Mouse (Mus musculus) liver, adult 2 months (tissue): Measurements from ENCODE around the gene Trpv2. TPM values are rescaled to one million over a fixed set of nuclear protein-coding genes. Genes with fewer than 3 reads are reported as not detected.

Experiments
- DNase-seq: peaks from one replicate; pipeline ENCODE4 v3.0.0-alpha.2; 2011; ENCODE audit warnings: low read depth, low spot score; ENCODE audit errors: extremely low read depth
- H3K27ac ChIP-seq: fragments of 200-500 bp; replicated peaks from 2 replicates; pipeline ENCODE4 v1.5.1; 2012; ENCODE audit warnings: low read depth, mild to moderate bottlenecking, control low read depth, inconsistent platforms, low read length; ENCODE audit not compliant: insufficient read depth
- H3K27me3 ChIP-seq: fragments of 200-500 bp; 2 replicates; pipeline ENCODE4 v1.6.1; 2012; ENCODE audit warnings: mild to moderate bottlenecking, moderate library complexity, low read length, inconsistent platforms; ENCODE audit not compliant: control insufficient read depth, insufficient read depth
- H3K36me3 ChIP-seq: fragments of 200-500 bp; 2 replicates; pipeline ENCODE4 v1.6.1; 2012; ENCODE audit warnings: low read length, inconsistent platforms; ENCODE audit not compliant: control insufficient read depth, insufficient read depth
- H3K4me1 ChIP-seq: fragments of 200-500 bp; 2 replicates; pipeline ENCODE4 v1.6.1; 2011; ENCODE audit warnings: low read length; ENCODE audit not compliant: control insufficient read depth, insufficient read depth
- H3K4me3 ChIP-seq: fragments of 200-500 bp; 2 replicates; pipeline ENCODE4 v1.5.1; 2011; ENCODE audit warnings: low read depth, mild to moderate bottlenecking, control low read depth, low read length, moderate library complexity; ENCODE audit not compliant: insufficient read depth
- H3K79me2 ChIP-seq: fragments of 200-500 bp; 2 replicates; pipeline ENCODE4 v1.6.1; 2012; ENCODE audit warnings: inconsistent platforms, mild to moderate bottlenecking, low read length, moderate library complexity; ENCODE audit not compliant: control insufficient read depth, insufficient read depth
- H3K9ac ChIP-seq: fragments of 200-500 bp; 2 replicates; pipeline ENCODE4 v1.6.1; 2012; ENCODE audit warnings: low read depth, mild to moderate bottlenecking, control low read depth, inconsistent platforms, low read length
- CTCF ChIP-seq: fragments of 200-500 bp; IDR thresholded peaks from 2 replicates; pipeline ENCODE4 v1.5.1; 2011; ENCODE audit warnings: low read depth, low read length, control low read depth
- POLR2A ChIP-seq: fragments of 200-500 bp; IDR thresholded peaks from 2 replicates; pipeline ENCODE4 v1.6.1; 2011; ENCODE audit warnings: low read length, control low read depth; ENCODE audit not compliant: insufficient read depth; ENCODE audit errors: extremely low read depth
- WGBS: fragments of 180-500 bp; shearing (Covaris S2); methylation state at CpG from one replicate; pipeline ENCODE4 v1.1.7; 2018; 5-methylcytosine and 5-hydroxymethylcytosine counted together
- polyA plus RNA-seq: library from polyadenylated mRNA; depleted of rRNA; stranded (reverse); fragments of >200 nt; gene quantifications from 2 replicates; pipeline ENCODE4 v1.2.3, GENCODE M21; 2012
- total RNA-seq: library from RNA; depleted of rRNA; stranded (reverse); fragments of >200 nt; gene quantifications from 2 replicates; pipeline ENCODE4 v1.2.3, GENCODE M21; 2014

The Trpv2 gene
- total and polyA plus RNA-seq, 2 experiments = 0.83 to 1.7 TPM

GRCm38 (mm10) chr11:62589391-62589790, 15.1 kb downstream of the Trpv2 start:
- H3K9ac ChIP-seq = no peak overlapping the region
- no peak for DNase-seq
- H3K36me3 ChIP-seq = no peaks in the 10 kb centered on the region
- H3K27ac ChIP-seq = no peak overlapping the region
- no peak overlapping the region for H3K4me3 ChIP-seq
- H3K79me2 ChIP-seq = no peaks in the 10 kb centered on the region
- TF ChIP-seq POLR2A (no peak), CTCF (no peak)
- H3K4me1 ChIP-seq = peaks cover 4% of the 10 kb centered on the region; the same call in 1 of the 2 replicates
- no peaks in the 10 kb centered on the region for H3K27me3 ChIP-seq
- 90% methylated on average over 10 of the region's 10 CpGs for WGBS

- TF ChIP-seq CTCF = no peak
- no peak for TF ChIP-seq POLR2A
- WGBS = 94% methylated on average over 2 of the region's 2 CpGs
- DNase-seq = no peak
Measured at GRCm38 (mm10) chr11:62591026-62591425, 16.7 kb downstream of the Trpv2 start.

DNA sequence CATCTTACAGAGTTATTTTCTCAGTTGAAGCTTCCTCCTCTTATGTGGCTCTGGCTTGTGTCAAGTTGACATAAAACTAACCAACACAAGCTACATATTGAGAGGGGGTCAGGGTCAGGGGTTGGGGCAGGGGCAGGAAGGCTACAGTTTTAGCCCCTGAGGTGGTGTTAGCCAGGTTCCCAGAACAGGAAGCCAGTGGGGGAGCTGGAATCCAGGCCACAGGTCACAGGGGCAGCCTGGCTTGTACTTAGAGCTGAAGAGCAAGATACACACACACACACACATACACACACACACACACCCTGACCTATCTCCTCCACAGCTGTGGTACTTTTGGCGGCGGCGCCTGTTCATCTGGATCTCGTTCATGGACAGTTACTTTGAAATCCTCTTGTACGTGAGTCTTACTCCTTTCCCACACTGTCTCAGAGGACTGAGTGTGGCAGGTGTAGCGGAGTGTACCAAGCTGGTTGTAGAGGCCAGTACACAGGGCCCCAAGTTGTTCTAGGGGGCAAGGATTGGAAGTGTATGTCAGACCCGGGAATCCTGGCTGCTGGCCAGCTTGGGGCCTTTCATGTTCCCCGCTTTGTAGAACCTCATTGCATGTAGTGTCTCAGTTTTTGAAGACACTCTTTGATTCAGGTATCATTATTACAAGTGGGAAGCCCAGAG, 17.8 kb downstream of the Trpv2 start:
- Histone ChIP-seq H3K9ac (no peak overlapping the region), H3K4me1 (peaks cover 4% of the 10 kb centered on the region; the same call in 1 of the 2 replicates), H3K79me2 (no peaks in the 10 kb centered on the region), H3K27ac (no peak overlapping the region), H3K36me3 (no peaks in the 10 kb centered on the region), H3K4me3 (no peak overlapping the region), H3K27me3 (no peaks in the 10 kb centered on the region)
- 29% methylated on average over 8 of the region's 8 CpGs for WGBS
- no peak for TF ChIP-seq CTCF
- TF ChIP-seq POLR2A = no peak
- peak; percentile 67 for DNase-seq

More at GRCm38 (mm10) chr11:62591026-62591425, 16.7 kb downstream of the Trpv2 start:
- Histone ChIP-seq H3K36me3 (no peaks in the 10 kb centered on the region), H3K79me2 (no peaks in the 10 kb centered on the region), H3K9ac (no peak overlapping the region), H3K27me3 (no peaks in the 10 kb centered on the region), H3K4me3 (no peak overlapping the region), H3K4me1 (peaks cover 4% of the 10 kb centered on the region; the same call in 1 of the 2 replicates), H3K27ac (no peak overlapping the region)

DNA sequence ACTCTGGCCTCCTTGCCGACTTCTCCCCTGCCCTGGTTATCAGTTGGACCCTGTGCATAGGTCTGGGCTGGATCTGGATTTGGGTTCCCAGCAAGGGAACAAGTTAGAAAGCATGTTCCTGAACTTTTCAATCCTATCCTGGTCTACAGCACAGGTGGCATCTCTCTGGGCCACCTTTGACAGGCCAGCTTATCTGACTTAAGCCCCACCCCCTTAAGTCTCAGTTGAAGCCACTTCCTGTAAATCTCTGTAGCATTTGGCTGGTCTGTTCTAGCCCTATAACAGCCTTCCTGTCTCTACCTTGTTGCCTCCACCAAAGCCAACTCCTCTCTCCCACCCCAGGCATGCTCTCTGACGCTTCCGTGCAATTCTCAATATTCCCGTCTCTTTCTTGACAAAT, 24.3 kb downstream of the Trpv2 start:
- peaks cover 3% of the 10 kb centered on the region for H3K4me1 ChIP-seq
- no peaks in the 10 kb centered on the region for H3K27me3 ChIP-seq

DNA sequence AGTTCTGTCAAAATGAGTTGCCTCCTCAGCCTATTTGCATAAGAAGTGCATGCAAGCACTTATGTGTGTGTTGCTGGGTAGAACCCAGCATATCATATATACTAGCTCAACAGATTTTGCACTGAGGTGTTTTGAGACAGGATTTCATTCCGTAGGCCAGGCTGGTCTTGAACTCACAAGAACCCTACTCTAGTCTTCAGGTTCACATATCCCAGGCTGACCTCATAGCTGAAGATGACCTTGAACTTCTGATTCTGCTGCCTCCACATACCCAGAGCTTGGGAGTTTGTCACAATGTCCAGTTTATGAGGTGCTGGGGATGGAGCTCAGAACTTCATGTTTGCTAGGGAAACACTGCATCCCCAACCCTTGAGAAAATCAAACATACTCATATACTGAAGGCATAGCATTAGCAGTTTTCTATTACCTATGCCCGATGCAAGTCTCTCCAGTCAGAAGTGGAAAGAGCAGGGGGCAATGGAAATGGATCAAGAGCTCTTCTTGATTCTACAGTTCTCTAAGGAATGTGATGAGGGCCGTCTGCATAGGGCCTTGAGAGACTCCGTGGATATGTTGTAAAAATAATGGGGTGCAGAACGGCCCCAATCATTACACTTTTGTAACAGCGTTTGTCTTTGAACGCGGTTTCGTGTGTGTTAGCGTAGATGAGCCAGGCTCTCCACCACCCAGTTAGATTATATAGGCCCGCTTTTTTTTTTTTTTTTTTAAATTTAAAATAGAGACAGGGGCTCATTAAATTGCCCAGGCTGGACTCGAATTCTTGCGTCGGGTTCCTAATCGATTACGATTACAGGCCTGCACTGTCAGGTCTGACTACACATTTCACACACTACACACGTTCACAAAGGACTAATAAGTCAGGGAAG, 27.7 kb downstream of the Trpv2 start:
- WGBS = 12% methylated on average over 17 of the region's 17 CpGs
- Histone ChIP-seq H3K4me1 (peaks cover 6% of the 10 kb centered on the region), H3K27me3 (no peaks in the 10 kb centered on the region), H3K4me3 (peak overlapping the region; percentile 96), H3K36me3 (peaks cover 31% of the 10 kb centered on the region), H3K27ac (peak overlapping the region; percentile 50), H3K9ac (peak overlapping the region; percentile 74), H3K79me2 (no peaks in the 10 kb centered on the region; the same call in 1 of the 2 replicates)
- TF ChIP-seq POLR2A = no peak
- no peak for TF ChIP-seq CTCF
- no peak for DNase-seq

More for the DNA sequence above, 24.3 kb downstream of the Trpv2 start:
- Histone ChIP-seq H3K79me2 (no peaks in the 10 kb centered on the region), H3K4me3 (no peak overlapping the region), H3K9ac (no peak overlapping the region), H3K36me3 (no peaks in the 10 kb centered on the region), H3K27ac (no peak overlapping the region)
- no peak for DNase-seq
- WGBS = 88% methylated on average over 4 of the region's 4 CpGs
- TF ChIP-seq POLR2A (no peak), CTCF (no peak)
